Mouse (Mus musculus) testis, adult 2 months (tissue): Measurements from ENCODE around the gene 9130230L23Rik.

Experiments
- CTCF ChIP-seq: fragments of 200-500 bp; IDR thresholded peaks from 2 replicates; pipeline ENCODE4 v1.5.1; 2012; ENCODE audit warnings: low read depth, mild to moderate bottlenecking, inconsistent platforms, low read length, moderate library complexity; ENCODE audit not compliant: control insufficient read depth, insufficient read depth, insufficient replicate concordance
- POLR2A ChIP-seq: fragments of 200-500 bp; IDR thresholded peaks from 2 replicates; pipeline ENCODE4 v1.6.1; 2012; ENCODE audit warnings: low read depth, mild to moderate bottlenecking, inconsistent platforms, low read length, moderate library complexity; ENCODE audit not compliant: control insufficient read depth

GRCm38 (mm10) chr5:66001232-66001631, 2.9 kb downstream of the 9130230L23Rik start:
- TF ChIP-seq CTCF (no peak), POLR2A (no peak)
